Mouse (Mus musculus) erythroblast, embryonic 14.5 days (primary cell): Measurements from ENCODE around the gene Plcxd3. TPM values are rescaled to one million over a fixed set of nuclear protein-coding genes. Genes with fewer than 3 reads are reported as not detected.
"Not testable (repeated sequence)": the region's sequence is repeated elsewhere in the genome, so short reads cannot be mapped to it uniquely, and the experiment has no call there.

ENCODE experiments used
- H3K27me3 ChIP-seq: 2 replicates; pipeline ENCODE4 v1.6.1; 2012; ENCODE audit warnings: inconsistent platforms; ENCODE audit not compliant: control insufficient read depth
- H3K36me3 ChIP-seq: 2 replicates; pipeline ENCODE4 v1.6.1; 2012; ENCODE audit warnings: mild to moderate bottlenecking, inconsistent platforms; ENCODE audit not compliant: control insufficient read depth
- H3K4me1 ChIP-seq: 2 replicates; pipeline ENCODE4 v1.6.1; 2012; ENCODE audit warnings: inconsistent platforms; ENCODE audit not compliant: control insufficient read depth
- H3K4me3 ChIP-seq: replicated peaks from 2 replicates; pipeline ENCODE3; 2012; ENCODE audit warnings: moderate library complexity, mild to moderate bottlenecking, inconsistent platforms
- H3K9me3 ChIP-seq: 2 replicates; pipeline ENCODE4 v1.6.1; 2012; ENCODE audit warnings: low read length, inconsistent platforms, mixed read lengths; ENCODE audit not compliant: control insufficient read depth
- GATA1 ChIP-seq: IDR thresholded peaks from 2 replicates; pipeline ENCODE4 v1.6.1; 2012; ENCODE audit warnings: low read length, inconsistent platforms, mixed read lengths
- TAL1 ChIP-seq: IDR thresholded peaks from 3 replicates; pipeline ENCODE4 v1.6.1; 2012; ENCODE audit warnings: low read length, inconsistent platforms, mixed read lengths
- polyA plus RNA-seq: library from polyadenylated mRNA; stranded (reverse); fragments of >175 nt; gene quantifications from 2 replicates; pipeline ENCODE4 v1.2.3, GENCODE M21; 2012

The Plcxd3 gene
- polyA plus RNA-seq, 1 experiment = not detected

GRCm38 (mm10) chr15:4503826-4504225 is 128.5 kb downstream of the Plcxd3 start:
- Histone ChIP-seq H3K9me3 (no peaks in the 10 kb centered on the region), H3K4me3 (no peak overlapping the region), H3K27me3 (no peaks in the 10 kb centered on the region), H3K4me1 (no peaks in the 10 kb centered on the region), H3K36me3 (no peaks in the 10 kb centered on the region)
- TF ChIP-seq GATA1 (no peak), TAL1 (no peak)

GRCm38 (mm10) chr15:4514724-4515123 is 139.4 kb downstream of the Plcxd3 start:
- no peaks in the 10 kb centered on the region for H3K4me1 ChIP-seq
- no peaks in the 10 kb centered on the region for H3K36me3 ChIP-seq
- no peak overlapping the region for H3K4me3 ChIP-seq
- H3K27me3 ChIP-seq = no peaks in the 10 kb centered on the region
- TF ChIP-seq TAL1 = no peak
- no peak for TF ChIP-seq GATA1
- H3K9me3 ChIP-seq = peaks cover 2% of the 10 kb centered on the region; the same call in 1 of the 2 replicates

GRCm38 (mm10) chr15:4524598-4524997 is 149.3 kb downstream of the Plcxd3 start:
- Histone ChIP-seq H3K36me3 (no peaks in the 10 kb centered on the region), H3K4me3 (no peak overlapping the region), H3K4me1 (no peaks in the 10 kb centered on the region), H3K27me3 (no peaks in the 10 kb centered on the region), H3K9me3 (peaks cover 2% of the 10 kb centered on the region; the same call in 1 of the 2 replicates)
- no peak for TF ChIP-seq TAL1
- TF ChIP-seq GATA1 = no peak

GRCm38 (mm10) chr15:4533700-4534099 is 158.4 kb downstream of the Plcxd3 start:
- TF ChIP-seq TAL1 (no peak), GATA1 (no peak)
- Histone ChIP-seq H3K9me3 (no peaks in the 10 kb centered on the region), H3K27me3 (no peaks in the 10 kb centered on the region), H3K36me3 (no peaks in the 10 kb centered on the region), H3K4me1 (no peaks in the 10 kb centered on the region), H3K4me3 (no peak overlapping the region)

GRCm38 (mm10) chr15:4559121-4559520 is 183.8 kb downstream of the Plcxd3 start:
- H3K4me1 ChIP-seq = no peaks in the 10 kb centered on the region
- TF ChIP-seq TAL1 = no peak
- no peak for TF ChIP-seq GATA1
- no peak overlapping the region for H3K4me3 ChIP-seq
- no peaks in the 10 kb centered on the region for H3K36me3 ChIP-seq
- H3K27me3 ChIP-seq = no peaks in the 10 kb centered on the region
- peaks cover 2% of the 10 kb centered on the region; the same call in 1 of the 2 replicates for H3K9me3 ChIP-seq

GRCm38 (mm10) chr15:4561431-4561970 is 186.2 kb downstream of the Plcxd3 start:
- TF ChIP-seq GATA1 (no peak), TAL1 (no peak)
- Histone ChIP-seq H3K36me3 (no peaks in the 10 kb centered on the region), H3K9me3 (peaks cover 2% of the 10 kb centered on the region; the same call in 1 of the 2 replicates), H3K4me1 (no peaks in the 10 kb centered on the region), H3K27me3 (no peaks in the 10 kb centered on the region), H3K4me3 (no peak overlapping the region)

- H3K27me3 ChIP-seq = not testable (repeated sequence)
Measured at GRCm38 (mm10) chr15:4595521-4595920, 220.2 kb downstream of the Plcxd3 start.

GRCm38 (mm10) chr15:4598661-4599060 is 223.4 kb downstream of the Plcxd3 start:
- H3K9me3 ChIP-seq, H3K36me3 ChIP-seq, H3K4me1 ChIP-seq, H3K4me3 ChIP-seq, H3K27me3 ChIP-seq: not testable (repeated sequence)

More at GRCm38 (mm10) chr15:4595521-4595920, 220.2 kb downstream of the Plcxd3 start:
- not testable (repeated sequence) for H3K36me3 ChIP-seq, H3K4me3 ChIP-seq, H3K9me3 ChIP-seq, H3K4me1 ChIP-seq

- not testable (repeated sequence) for H3K9me3 ChIP-seq
Measured at GRCm38 (mm10) chr15:4599331-4599730, 224.0 kb downstream of the Plcxd3 start.

GRCm38 (mm10) chr15:4605630-4606029 is 230.3 kb downstream of the Plcxd3 start:
- peaks cover 6% of the 10 kb centered on the region for H3K9me3 ChIP-seq
- H3K36me3 ChIP-seq = no peaks in the 10 kb centered on the region
- TF ChIP-seq GATA1 (no peak), TAL1 (no peak)
- H3K27me3 ChIP-seq = no peaks in the 10 kb centered on the region
- no peak overlapping the region for H3K4me3 ChIP-seq
- H3K4me1 ChIP-seq = no peaks in the 10 kb centered on the region

More at GRCm38 (mm10) chr15:4599331-4599730, 224.0 kb downstream of the Plcxd3 start:
- H3K36me3 ChIP-seq, H3K4me3 ChIP-seq, H3K4me1 ChIP-seq, H3K27me3 ChIP-seq: not testable (repeated sequence)
